Mouse (Mus musculus): ENCODE results near the gene Aifm3.

The Aifm3 gene

GRCm38 (mm10) chr16:17489469-17490111, at the start of gene Aifm3:
Gene Aifm3, plus strand, starts transcription at chr16:17489611.
- no peak for DNase-seq (ENCODE audit: low read depth)

DNA sequence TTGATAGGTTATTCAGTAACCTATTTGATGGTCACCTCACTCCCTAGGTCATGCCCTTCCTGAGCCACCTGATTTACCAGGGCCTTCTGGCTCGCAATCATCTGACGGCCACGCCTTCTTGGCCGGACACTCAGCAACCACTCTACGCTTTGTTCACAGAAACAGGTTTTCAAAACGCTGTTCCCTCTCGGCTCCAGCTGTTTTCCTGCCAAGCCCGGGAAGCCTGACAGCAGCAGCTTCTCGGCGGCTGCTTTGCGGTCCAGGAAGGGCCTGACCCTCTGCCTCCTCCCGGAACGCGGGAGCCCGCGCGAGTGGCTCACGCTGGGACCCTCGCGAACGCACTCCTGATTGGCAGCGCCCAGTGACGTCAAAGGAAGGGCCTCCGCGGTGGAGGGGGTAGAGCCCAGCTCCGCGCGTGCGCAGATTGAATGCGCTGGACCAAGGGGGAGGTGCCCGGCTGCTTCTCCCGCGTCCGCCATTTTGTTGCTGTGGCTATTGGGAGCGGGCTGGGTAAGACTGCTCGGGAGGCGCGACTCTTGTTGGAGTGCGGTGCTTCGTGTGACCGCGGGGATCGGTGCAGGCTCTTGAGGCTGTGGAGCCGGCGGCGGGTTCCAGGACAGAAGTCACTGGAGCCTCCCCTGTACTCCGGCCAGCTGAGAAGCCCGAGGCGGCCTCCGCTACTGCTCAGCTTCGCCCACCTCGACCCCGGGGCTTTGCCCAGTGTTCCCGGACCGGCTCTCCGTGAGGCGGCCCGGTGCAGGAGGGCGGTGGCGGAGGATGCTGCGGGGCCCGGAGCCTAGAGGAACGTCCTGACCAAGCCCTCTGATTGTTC, 37.7 kb upstream of the Aifm3 start, which contains the start of gene Crkl:
Gene Crkl, plus strand, starts transcription at position 447 of the 832 bp plus-strand sequence.
- DNase-seq (ENCODE audit: low read depth) = peak; percentile 99

DNA sequence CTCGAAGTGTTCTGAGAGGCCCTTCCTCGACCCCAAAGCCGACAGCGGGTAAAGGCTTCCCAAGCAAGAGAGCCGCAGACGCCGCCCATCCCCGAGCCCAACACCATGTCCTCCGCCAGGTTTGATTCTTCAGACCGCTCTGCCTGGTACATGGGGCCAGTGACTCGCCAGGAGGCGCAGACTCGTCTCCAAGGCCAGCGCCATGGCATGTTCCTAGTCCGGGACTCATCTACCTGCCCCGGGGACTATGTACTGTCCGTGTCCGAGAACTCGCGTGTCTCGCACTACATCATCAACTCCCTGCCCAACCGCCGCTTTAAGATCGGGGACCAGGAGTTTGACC, 37.1 kb upstream of the Aifm3 start:
- DNase-seq (ENCODE audit: low read depth) = peak; percentile 61

DNA sequence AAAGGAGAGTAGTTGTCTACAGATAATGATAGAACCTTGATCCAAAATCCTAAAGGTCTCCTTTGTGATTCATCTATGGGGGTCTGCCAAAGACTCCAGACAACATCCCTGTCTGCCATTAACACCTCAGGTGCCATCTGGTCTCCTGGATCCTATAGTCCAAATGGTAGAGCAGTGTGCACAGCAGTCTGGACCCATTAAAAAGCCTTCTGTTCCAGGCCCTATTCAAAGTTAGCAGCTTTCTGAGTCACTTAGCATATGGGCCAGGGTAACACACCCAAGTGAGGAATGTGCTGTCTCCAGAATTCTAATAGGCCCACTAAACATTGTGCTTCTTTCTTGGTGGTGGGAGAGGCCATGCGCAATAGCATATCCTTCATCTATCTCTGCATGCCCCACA, 32.5 kb upstream of the Aifm3 start:
- DNase-seq (ENCODE audit: low read depth) = peak; percentile 11

DNA sequence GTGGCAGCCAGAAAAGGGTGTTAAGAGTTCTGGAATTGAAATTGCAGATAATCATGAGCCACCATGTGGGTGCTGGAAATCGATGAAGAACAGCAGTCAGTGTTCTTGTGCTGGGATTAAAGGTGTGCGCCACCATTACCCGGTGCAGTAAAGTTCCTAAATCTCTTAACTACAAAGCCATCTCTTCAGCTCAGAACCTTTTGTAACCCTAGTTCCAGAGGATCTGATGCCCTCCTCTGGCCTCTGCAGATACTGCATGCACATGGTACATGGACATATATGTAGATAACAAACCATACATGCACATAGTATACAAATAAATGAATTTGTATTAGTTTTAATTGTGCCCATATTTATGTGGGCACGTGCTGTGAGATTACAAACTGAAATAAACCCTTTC, 29.2 kb upstream of the Aifm3 start:
- DNase-seq (ENCODE audit: low read depth) = peak; percentile 27

- no peak for DNase-seq (ENCODE audit: low read depth)
These were observed 27.8 kb upstream of the Aifm3 start for GRCm38 (mm10) chr16:17461596-17461995.

DNA sequence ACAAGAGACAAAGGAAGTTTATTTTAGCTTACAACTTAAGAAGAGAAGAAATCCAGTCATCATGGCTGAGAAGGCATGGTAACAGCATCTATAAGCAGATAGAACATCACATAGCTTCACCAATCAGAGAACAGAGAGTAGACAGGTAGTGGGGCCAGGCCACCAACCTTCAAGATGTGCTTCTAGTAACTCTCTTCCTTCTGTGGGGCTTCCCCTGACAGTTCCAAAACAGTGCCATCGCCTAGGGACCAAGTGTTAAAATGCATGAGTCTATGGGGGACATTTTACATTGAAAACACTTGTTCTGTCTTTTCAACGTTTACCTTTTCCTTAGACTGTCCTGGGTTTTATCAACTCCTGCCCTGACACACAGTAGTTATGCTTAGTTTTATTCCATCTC, 26.2 kb upstream of the Aifm3 start:
- DNase-seq (ENCODE audit: low read depth) = no peak

DNA sequence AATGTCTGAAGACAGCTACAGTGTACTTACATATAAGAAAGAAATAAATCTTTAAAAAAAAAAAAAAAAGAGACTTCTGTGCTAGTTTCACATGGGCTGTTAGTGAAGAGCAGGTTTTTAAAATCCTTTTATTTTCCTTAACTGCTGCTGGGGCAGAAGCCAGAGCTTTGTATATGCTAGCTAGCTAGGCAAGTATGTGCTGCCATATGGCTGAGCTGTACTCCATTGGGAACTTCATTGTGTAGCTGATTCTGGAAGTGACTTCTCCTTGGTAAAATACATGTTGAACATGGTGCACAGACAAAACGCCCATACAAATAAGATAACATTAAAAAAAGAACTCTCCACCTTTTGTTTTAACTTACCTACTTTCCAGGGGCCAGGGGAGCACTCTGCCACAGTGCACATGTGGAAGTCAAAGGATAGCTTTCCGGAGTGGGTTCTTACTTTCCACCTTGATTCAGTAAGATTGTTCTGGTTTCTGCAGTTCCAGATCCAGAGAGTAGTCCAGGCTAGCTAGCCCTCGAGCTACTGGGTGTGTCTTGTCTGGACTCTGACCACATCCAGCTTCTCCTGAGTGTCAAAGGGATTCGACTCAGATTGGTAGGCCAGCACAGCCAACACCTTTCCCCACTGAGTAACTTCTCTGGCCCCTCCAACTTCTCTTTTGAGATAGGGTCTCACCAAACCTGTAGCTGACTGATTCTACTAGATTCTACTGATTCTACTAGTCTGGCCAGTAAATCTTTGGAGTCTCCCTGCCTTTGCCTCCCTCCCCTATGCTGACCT, 22.3 kb upstream of the Aifm3 start:
- DNase-seq (ENCODE audit: low read depth) = no peak

GRCm38 (mm10) chr16:17472498-17472897, 16.9 kb upstream of the Aifm3 start:
- DNase-seq (ENCODE audit: low read depth) = no peak

DNA sequence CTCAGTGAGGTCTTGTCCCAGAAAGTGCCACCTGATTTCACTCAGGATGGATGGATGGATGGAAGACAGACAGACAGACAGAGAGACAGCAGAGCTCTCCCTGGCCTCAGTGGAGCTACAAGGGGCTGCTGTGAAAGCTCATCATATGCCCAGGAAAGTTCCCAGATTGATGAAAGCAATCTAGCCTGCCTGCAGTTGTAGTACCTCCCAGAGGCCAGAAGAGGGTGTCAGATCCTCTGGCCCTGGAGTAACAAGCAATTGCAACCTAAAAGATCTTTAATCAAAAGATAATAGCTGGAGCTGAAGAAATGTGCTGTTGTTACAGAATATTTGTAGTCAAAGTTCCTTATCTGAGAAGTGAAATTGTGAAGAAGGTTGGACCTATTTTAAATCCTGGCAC, 15.3 kb upstream of the Aifm3 start:
- DNase-seq (ENCODE audit: low read depth) = peak; percentile 60

DNA sequence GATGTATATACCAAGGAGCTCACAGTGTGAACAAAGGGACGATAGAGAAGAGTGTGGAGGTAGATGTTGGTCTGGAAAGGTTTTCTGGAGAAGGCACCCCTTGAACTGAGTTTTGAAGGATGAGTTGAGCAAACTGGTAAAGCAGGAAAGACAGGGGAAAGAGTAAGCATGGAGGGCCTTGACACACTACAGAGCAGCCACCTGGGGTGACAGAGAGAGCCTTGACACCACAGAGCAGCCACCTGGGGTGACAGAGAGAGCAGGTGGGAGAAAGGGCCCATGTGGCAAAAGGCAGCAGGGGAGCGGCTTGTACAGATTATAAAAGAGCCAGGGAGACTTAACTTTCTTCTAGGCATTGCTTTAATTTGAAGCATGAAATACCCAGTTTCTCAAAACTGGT, 14.7 kb upstream of the Aifm3 start:
- no peak for DNase-seq (ENCODE audit: low read depth)

DNA sequence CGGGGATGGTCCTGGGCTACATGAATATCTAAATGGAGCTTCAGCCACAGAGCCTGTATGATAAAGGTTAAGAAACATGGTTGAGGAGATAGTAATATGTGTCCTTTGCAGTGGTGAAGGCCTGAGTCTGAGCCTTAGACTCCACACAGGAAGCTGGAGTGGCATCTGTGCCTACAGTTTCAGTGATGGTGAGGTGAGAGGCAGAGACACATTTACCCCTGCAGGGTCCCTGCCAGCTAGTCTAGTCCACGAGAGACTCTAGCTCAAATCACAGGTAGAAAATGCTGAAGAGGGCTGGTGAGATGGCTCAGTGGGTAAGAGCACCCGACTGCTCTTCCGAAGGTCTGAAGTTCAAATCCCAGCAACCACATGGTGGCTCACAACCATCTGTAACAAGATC, 14.1 kb upstream of the Aifm3 start:
- no peak for DNase-seq (ENCODE audit: low read depth)

DNA sequence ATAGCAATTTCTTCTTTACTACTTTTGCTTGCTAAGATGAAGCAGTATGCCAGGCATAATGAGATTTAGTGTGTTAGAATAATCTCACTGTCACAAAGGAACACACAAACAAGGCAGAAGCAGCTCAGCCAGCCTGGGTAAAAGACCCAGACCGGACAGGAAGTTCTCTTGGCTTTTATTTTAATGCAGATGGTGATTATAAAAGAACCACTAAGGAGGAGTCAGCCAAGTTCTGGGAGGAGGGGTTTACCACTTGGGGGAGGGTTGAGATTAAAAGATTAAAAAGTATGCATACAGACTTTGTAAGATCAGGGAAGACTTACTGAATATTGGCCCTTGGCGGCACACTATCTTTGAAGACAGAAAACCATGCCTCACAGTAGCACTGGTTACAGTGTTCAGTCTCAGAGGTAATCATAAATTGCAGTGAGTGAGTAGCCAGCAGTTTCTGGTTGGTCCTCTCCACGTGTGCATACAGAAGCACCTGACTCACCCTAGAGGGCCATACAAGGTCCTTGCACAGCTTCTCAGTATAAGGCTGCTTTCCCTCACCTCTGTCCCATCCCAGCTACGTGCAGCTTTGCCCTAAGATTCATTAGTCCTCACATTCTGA, 11.0 kb upstream of the Aifm3 start:
- no peak for DNase-seq (ENCODE audit: low read depth)

DNA sequence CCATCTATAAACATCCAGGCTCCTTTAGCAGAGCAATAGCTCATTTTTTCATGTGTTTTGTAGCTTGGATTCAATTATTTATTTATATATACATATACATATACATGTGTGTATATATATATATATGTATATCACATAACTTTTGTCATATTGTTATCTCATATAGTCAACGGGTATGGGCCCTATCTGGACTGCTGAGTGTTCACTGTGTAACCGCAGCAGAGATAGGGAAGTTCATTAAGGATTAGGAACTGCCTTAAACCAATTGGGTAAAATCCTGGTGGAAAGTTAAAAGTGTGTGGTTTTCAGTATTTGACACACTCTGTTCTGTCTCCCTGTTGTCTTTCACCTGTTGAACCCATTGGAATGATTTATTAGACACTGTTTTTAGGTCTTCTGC, 7.9 kb upstream of the Aifm3 start:
- no peak for DNase-seq (ENCODE audit: low read depth)

DNA sequence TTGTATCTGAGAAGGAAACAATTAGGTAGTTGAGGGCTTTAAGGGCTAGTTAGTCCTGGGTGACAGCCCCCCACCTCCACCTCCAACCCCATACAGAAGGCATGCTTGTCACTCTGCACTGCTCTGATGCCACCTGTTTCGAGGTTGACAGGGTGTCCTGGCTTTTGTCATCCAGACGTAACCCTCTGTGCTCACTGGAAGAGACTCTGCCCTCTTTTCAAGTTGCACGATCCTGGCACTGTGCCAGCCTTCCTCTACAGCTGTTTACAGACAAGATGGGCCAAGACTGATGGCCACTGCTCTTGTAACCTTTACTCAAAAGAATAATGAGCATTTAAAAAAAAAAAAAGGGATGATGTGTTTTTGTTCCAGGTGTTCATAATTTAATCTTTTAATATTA, 2.9 kb upstream of the Aifm3 start:
- peak; percentile 31 for DNase-seq (ENCODE audit: low read depth)

GRCm38 (mm10) chr16:17488478-17489468, 638 bp upstream of the Aifm3 start:
- DNase-seq (ENCODE audit: low read depth) = peak; percentile 34

DNA sequence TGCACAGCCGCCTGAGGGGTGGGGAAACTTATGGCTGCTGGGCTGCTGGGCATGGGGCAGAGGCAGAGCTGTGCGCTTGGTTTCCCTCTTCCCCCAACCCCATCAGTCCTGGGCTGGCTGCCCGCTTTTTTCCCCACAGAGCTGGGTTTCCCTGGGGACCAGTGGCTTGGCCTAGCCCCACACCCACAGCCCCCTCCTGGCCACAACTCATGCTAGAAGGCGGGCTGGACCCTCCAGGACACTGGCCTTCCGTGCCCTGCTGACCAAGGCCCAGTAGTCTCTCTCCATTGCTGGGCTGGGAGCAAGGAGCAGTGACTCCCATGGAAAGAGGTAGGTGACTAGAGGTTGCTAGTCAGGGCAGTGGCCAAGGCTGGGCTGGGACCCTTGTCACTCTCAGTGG, 1.7 kb downstream of the Aifm3 start:
- DNase-seq (ENCODE audit: low read depth) = no peak

DNA sequence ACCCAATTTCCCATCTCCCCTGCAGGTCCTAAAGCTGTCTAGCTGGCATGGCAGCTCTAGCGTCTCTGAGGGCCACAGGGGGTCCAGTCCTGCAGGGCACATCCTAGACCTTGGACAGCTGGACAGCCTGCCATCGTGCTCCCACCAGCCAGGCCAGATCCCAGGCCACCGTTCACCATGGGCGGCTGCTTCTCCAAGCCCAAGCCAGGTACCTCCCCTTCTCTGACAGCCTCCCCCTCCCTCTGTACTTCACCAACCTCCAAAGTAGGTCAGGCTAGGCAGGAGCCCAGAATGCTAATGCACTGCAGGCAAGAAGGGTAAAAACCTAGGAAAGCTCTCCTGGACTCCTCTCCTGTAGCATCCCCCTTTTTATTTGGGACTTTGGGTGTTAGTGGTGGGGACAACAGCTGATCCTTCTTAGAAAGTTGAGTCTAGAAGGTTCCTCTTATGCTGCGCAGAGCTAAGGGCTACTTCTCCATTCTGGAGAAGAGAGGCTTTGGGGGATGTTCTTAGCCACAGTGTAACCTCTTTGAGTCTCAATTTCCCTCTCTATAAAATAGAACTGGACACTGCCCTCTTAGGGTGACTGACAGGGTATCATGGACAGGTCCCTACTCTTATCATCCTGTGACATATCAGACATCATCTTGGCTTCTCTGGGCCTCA, 2.6 kb downstream of the Aifm3 start:
- no peak for DNase-seq (ENCODE audit: low read depth)

DNA sequence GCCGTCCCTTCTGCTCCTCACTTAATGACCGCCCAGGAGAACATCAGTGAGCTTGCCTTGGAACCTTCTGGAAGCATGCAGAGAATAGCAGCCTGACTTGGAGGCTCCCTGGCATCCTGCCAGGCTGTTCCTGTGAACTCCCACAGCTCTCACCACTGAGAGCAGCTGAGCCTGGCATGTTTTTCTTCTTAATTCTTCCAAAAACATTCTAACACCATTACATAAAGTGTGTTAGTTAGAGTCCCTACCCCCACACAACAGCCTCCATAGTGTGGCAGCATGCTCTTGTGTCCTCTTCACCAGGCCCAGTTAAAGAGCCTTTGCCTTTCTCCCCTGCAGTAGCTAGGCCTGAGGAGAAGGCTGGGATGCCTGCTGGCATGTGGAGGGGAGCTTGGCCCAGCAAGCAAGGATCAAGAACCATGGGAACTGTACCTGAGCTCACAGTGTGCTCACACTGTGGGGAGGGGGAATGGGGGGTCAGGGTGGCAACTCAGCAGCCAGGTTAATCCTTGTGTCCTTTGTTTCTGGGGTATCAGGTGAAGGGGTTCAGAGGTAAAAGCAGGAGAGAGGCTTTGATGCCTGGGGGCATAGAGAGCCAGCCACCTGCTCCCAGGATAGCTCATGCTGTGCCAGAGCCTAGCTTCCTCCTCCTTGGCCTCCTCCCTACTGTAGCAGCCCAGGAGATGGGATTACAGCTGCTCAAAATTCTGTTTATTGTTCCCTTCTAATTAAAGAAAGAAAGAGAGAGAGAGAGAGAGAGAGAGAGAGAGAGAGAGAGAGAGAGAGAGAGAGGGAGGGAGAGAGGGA, 7.3 kb downstream of the Aifm3 start:
- DNase-seq (ENCODE audit: low read depth) = peak; percentile 83
